Mouse (Mus musculus) erythroblast, embryonic 14.5 days (primary cell): ENCODE measurements around the gene Tkt.

Experiments
- GATA1 ChIP-seq: IDR thresholded peaks from 2 replicates; pipeline ENCODE4 v1.6.1; 2012; ENCODE audit warnings: low read length, inconsistent platforms, mixed read lengths
- TAL1 ChIP-seq: IDR thresholded peaks from 3 replicates; pipeline ENCODE4 v1.6.1; 2012; ENCODE audit warnings: low read length, inconsistent platforms, mixed read lengths

GRCm38 (mm10) chr14:30531896-30532295, 16.3 kb upstream of the Tkt start:
- TF ChIP-seq GATA1: no peak
- no peak for TF ChIP-seq TAL1
